Mouse (Mus musculus) midbrain, embryonic 13.5 days (tissue): ENCODE data around the gene Tcstv1. TPM values are rescaled to one million over a fixed set of nuclear protein-coding genes. Genes with fewer than 3 reads are reported as not detected.
"Not testable (repeated sequence)": the region's sequence is repeated elsewhere in the genome, so short reads cannot be mapped to it uniquely, and the experiment has no call there.

Source experiments
- ATAC-seq: fragments of 200-750 bp; cut with Nextera tagmentation; 2 replicates; pipeline ENCODE4 v1.8.0; 2017; ENCODE audit warnings: mild to moderate bottlenecking, moderate TSS enrichment, moderate library complexity
- H3K27ac ChIP-seq: fragments of 300-500 bp; sonication (generic); 2 replicates; pipeline ENCODE4 v1.5.1; 2015; ENCODE audit warnings: inconsistent platforms, mild to moderate bottlenecking, moderate library complexity
- H3K27me3 ChIP-seq: fragments of 300-500 bp; sonication (generic); 2 replicates; pipeline ENCODE4 v1.6.1; 2015; ENCODE audit warnings: mild to moderate bottlenecking, inconsistent platforms
- H3K36me3 ChIP-seq: fragments of 300-500 bp; sonication (generic); 2 replicates; pipeline ENCODE4 v1.6.1; 2015; ENCODE audit warnings: mild to moderate bottlenecking, inconsistent platforms
- H3K4me1 ChIP-seq: fragments of 300-500 bp; sonication (generic); replicated peaks from 2 replicates; pipeline ENCODE4 v1.6.1; 2015; ENCODE audit warnings: inconsistent platforms
- H3K4me2 ChIP-seq: fragments of 300-500 bp; sonication (generic); replicated peaks from 2 replicates; pipeline ENCODE4 v1.6.1; 2015; ENCODE audit warnings: moderate library complexity, mild to moderate bottlenecking, inconsistent platforms
- H3K4me3 ChIP-seq: fragments of 300-500 bp; sonication (generic); replicated peaks from 2 replicates; pipeline ENCODE4 v1.5.1; 2015; ENCODE audit warnings: mild to moderate bottlenecking, inconsistent platforms
- H3K9ac ChIP-seq: fragments of 300-500 bp; sonication (generic); replicated peaks from 2 replicates; pipeline ENCODE4 v1.6.1; 2015; ENCODE audit warnings: mild to moderate bottlenecking, inconsistent platforms
- H3K9me3 ChIP-seq: fragments of 300-500 bp; sonication (generic); 2 replicates; pipeline ENCODE4 v1.6.1; 2016; ENCODE audit warnings: mild to moderate bottlenecking, inconsistent platforms
- WGBS: fragments of 180-500 bp; shearing (Covaris S2); methylation state at CpG from one replicate; pipeline ENCODE4 v1.1.7; 2015; 5-methylcytosine and 5-hydroxymethylcytosine counted together
- polyA plus RNA-seq: library from polyadenylated mRNA; unstranded; fragments of >200 nt; fragmentation: Nextera tagmentation; extraction: Ambion mirVana; gene quantifications from 2 replicates; pipeline ENCODE4 v1.2.1, GENCODE M21; 2015

Gene Tcstv1
- not detected in 2 replicates for polyA plus RNA-seq

- not testable (repeated sequence) for H3K4me1 ChIP-seq, ATAC-seq, H3K4me2 ChIP-seq, H3K9me3 ChIP-seq, H3K9ac ChIP-seq, H3K36me3 ChIP-seq, H3K27me3 ChIP-seq, H3K27ac ChIP-seq, H3K4me3 ChIP-seq
- WGBS = 87% methylated on average over 3 of the region's 3 CpGs
Observed at GRCm38 (mm10) chr13:119894685-119895084, at the start of gene Tcstv1. Gene Tcstv1 (minus strand): TSS chr13:119894785.

- not testable (repeated sequence) for H3K4me3 ChIP-seq, H3K27ac ChIP-seq, ATAC-seq, H3K4me2 ChIP-seq, H3K36me3 ChIP-seq, H3K4me1 ChIP-seq, H3K9ac ChIP-seq, H3K9me3 ChIP-seq, H3K27me3 ChIP-seq
- 94% methylated on average over 2 of the region's 5 CpGs for WGBS
Observed at GRCm38 (mm10) chr13:119929172-119929571, 34.6 kb upstream of the Tcstv1 start, which contains the start of gene Gm21761. Gene Gm21761 (minus strand): TSS chr13:119929272.

- H3K27me3 ChIP-seq, H3K4me2 ChIP-seq: not testable (repeated sequence)
Observed at GRCm38 (mm10) chr13:119924597-119925340, 30.2 kb upstream of the Tcstv1 start.

GRCm38 (mm10) chr13:119916966-119917722 is 22.6 kb upstream of the Tcstv1 start:
- not testable (repeated sequence) for H3K9ac ChIP-seq, H3K9me3 ChIP-seq, H3K36me3 ChIP-seq, ATAC-seq, H3K4me3 ChIP-seq, H3K4me2 ChIP-seq, H3K27me3 ChIP-seq, H3K4me1 ChIP-seq, H3K27ac ChIP-seq
- WGBS = 82% methylated on average over 4 of the region's 5 CpGs

More at GRCm38 (mm10) chr13:119924597-119925340, 30.2 kb upstream of the Tcstv1 start:
- not testable (repeated sequence) for H3K4me3 ChIP-seq, H3K9me3 ChIP-seq, H3K9ac ChIP-seq, H3K36me3 ChIP-seq, H3K27ac ChIP-seq, ATAC-seq, H3K4me1 ChIP-seq
- WGBS = 78% methylated on average over 3 of the region's 3 CpGs

GRCm38 (mm10) chr13:119916449-119916848 is 21.9 kb upstream of the Tcstv1 start:
- not testable (repeated sequence) for H3K4me3 ChIP-seq, H3K27ac ChIP-seq, H3K4me1 ChIP-seq, H3K36me3 ChIP-seq, H3K9me3 ChIP-seq, ATAC-seq, H3K27me3 ChIP-seq, H3K4me2 ChIP-seq, H3K9ac ChIP-seq
- WGBS = 69% methylated on average over 2 of the region's 2 CpGs

- not testable (repeated sequence) for H3K9ac ChIP-seq, H3K27ac ChIP-seq, H3K27me3 ChIP-seq, H3K4me3 ChIP-seq, H3K4me2 ChIP-seq, H3K36me3 ChIP-seq, H3K9me3 ChIP-seq, H3K4me1 ChIP-seq, ATAC-seq
- 52% methylated on average over 5 of the region's 5 CpGs for WGBS
Observed at GRCm38 (mm10) chr13:119898549-119898948, 4.0 kb upstream of the Tcstv1 start.

GRCm38 (mm10) chr13:119886896-119887295 is 7.7 kb downstream of the Tcstv1 start:
- not testable (repeated sequence) for H3K9ac ChIP-seq, H3K27me3 ChIP-seq, ATAC-seq, H3K9me3 ChIP-seq, H3K4me3 ChIP-seq, H3K27ac ChIP-seq, H3K36me3 ChIP-seq, H3K4me2 ChIP-seq, H3K4me1 ChIP-seq
- WGBS = 33% methylated on average over 4 of the region's 4 CpGs

- H3K4me2 ChIP-seq, H3K9me3 ChIP-seq, H3K36me3 ChIP-seq, H3K9ac ChIP-seq, H3K27me3 ChIP-seq, H3K27ac ChIP-seq, H3K4me3 ChIP-seq, H3K4me1 ChIP-seq, ATAC-seq: not testable (repeated sequence)
- WGBS = 80% methylated on average over 6 of the region's 7 CpGs
Observed at GRCm38 (mm10) chr13:119864395-119864999, 30.1 kb downstream of the Tcstv1 start.

- H3K9ac ChIP-seq, H3K9me3 ChIP-seq, H3K36me3 ChIP-seq, H3K4me2 ChIP-seq, H3K27me3 ChIP-seq, ATAC-seq, H3K4me3 ChIP-seq, H3K4me1 ChIP-seq, H3K27ac ChIP-seq: not testable (repeated sequence)
- no CpG with 5 or more reads among the region's 6 CpGs for WGBS
Observed at GRCm38 (mm10) chr13:119862399-119862798, 32.2 kb downstream of the Tcstv1 start.

Other genes with a start within 250 kb of the Tcstv1 start
- 455 and 504 TPM in 2 replicates for gene Hmgcs1, start 204.4 kb downstream of the Tcstv1 start, polyA plus RNA-seq
- gene Nim1k, start 138.9 kb downstream of the Tcstv1 start, polyA plus RNA-seq = 2.9 and 3.1 TPM in 2 replicates
- gene Zfp131, start 103.9 kb downstream of the Tcstv1 start, polyA plus RNA-seq = 42.8 and 43.8 TPM in 2 replicates
- gene AF067063, start 64.6 kb downstream of the Tcstv1 start, polyA plus RNA-seq = not detected in 2 replicates
- not detected in 2 replicates for gene D13Ertd608e, start 58.8 kb downstream of the Tcstv1 start, polyA plus RNA-seq
- not detected in 2 replicates for gene Gm21761, start 34.5 kb upstream of the Tcstv1 start, polyA plus RNA-seq
- gene B020031M17Rik, start 56.0 kb upstream of the Tcstv1 start, polyA plus RNA-seq = not detected in 2 replicates
- gene Gm36079, start 132.2 kb upstream of the Tcstv1 start, polyA plus RNA-seq = not detected in 2 replicates
- gene Gm21188, start 157.4 kb upstream of the Tcstv1 start, polyA plus RNA-seq = not detected in 2 replicates
- gene Gm20767, start 245.5 kb upstream of the Tcstv1 start, polyA plus RNA-seq = not detected in 2 replicates